Mouse (Mus musculus) thymus, postnatal 36 days (tissue): ENCODE data around the gene Lypd4.

ENCODE experiments used
- DNase-seq, 2 experiments: peaks; one replicate each; pipeline ENCODE4 v3.0.0; 2022; ENCODE audit warnings: mixed read lengths in 2 of 2

Lypd4 gene

GRCm38 (mm10) chr7:24845713-24846112, 24.0 kb downstream of the Lypd4 start:
- no peak for DNase-seq

DNA sequence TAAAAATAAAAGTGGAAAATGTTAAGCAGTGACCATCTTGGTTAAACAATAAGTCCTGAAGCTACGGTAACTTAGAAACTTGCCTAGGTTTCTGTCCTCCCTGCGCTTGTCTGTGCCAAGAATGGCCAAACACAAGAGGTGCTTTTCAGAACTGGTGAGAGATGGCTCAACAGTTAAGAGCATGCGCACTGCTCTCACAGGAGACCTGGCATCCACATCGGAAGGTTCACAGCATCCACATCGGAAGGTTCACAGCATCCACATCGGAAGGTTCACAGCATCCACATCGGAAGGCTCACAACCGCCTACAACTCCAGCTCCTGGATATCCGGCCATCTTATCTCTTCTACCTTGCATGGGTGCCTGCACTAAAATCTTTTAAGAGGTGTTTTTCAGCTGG, 24.6 kb downstream of the Lypd4 start:
- DNase-seq, result no peak

DNA sequence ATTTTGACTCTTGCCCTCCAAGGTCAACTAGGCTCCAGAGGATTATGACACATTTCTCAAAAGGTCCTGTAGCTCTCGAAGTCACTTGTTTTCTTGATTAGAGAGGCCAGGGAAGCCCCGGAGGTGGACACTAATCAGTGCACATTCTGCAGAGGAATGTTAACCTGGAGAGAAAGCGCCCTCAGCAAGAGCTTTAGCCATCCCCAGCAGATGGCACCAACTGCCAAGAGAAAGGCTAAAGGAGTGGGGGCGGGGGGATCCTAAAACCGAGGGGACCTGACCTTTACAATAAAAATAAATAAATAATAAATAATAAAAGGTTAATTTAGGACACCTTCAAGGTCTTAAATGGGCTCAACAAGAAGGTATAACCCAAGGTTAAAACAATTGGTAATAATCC, 25.6 kb downstream of the Lypd4 start:
- DNase-seq, result no peak

GRCm38 (mm10) chr7:24841009-24841408, 28.7 kb downstream of the Lypd4 start:
- DNase-seq, result no peak

- DNase-seq, result no peak
Measured at GRCm38 (mm10) chr7:24840331-24840730, 29.4 kb downstream of the Lypd4 start.

DNA sequence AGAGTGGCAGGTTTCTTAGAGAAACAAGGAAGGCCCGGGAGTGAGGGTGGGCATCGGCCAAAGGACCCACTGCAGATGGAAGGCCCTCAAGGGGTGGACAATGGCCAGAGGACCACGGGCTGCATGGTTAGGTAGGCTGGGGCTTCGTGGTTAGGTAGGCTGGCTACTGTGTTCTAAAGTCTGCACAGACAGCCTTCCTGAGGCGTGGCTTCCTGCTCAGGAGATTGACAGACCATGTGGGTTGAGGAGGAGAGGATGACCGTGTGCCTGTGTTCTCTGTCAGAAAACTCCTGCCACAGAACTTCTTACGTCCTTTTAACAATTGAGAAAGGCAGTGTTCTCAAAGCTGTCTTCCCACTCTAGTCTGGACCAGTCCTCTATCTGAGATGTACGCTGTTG, 30.3 kb downstream of the Lypd4 start:
- DNase-seq, result peak; percentile 19 to 23

- peak; percentile 11 to 17 for DNase-seq
Measured at GRCm38 (mm10) chr7:24838732-24839409, 30.9 kb downstream of the Lypd4 start.

DNA sequence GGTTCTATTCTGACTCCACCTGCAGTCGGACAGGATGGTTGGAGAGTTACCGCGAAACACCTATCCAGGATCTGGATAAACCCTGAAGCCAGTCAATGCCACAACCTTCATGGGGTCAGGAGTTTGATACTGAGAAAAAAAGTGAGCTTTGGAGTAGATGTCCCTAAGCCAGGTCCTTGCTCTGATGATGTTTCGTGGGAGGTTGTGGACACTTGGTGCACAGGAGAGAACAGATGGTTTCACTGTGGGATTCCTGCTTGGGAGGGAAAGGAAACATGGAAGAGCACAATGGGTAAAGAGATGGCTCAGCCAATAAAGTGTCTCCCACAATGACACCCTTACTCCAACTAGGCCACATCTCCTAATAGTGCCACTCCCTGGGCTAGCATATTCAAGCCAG, 42.6 kb downstream of the Lypd4 start:
- no peak for DNase-seq

DNA sequence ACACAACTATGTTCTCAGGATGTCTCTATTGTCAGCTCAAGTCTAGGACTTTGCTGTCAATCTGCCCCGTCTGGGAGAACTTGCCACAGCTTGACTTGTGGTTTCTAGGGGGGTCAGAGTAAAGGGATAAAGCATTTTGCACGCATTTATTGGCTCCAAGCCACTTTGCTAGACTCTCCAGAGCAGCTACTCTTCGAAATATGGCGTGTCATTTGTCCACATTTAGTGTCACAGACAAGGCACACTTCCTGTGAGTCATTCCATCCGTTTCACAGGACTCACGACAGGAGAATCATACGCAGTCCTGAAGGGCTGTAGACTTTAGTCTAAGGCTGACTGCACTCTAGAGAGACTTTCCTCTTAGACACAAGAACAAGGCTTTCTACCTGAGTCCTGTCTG, 45.3 kb downstream of the Lypd4 start:
- no peak for DNase-seq

DNA sequence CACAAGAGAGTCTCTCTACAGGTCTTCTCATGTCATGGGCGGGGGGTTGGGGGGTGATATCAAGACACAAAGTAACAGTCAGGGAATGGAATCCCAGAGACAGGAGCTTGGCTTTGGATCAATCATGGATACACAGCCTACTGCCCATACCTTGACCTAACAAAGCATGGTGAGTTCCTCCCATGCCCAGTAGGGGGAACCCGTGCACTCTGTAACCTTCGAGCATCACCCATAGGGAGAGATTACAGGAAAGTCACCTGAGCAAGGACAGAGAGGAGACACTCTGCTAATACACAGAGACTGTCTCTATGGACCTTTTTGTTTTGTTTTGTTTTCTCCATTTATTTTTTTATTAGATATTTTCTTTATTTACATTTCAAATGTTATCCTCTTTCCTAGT, 52.2 kb downstream of the Lypd4 start:
- peak; percentile 70 to 78 for DNase-seq
